ENCODE assay signal across 10 mouse cellular contexts in the genomic region with DNA sequence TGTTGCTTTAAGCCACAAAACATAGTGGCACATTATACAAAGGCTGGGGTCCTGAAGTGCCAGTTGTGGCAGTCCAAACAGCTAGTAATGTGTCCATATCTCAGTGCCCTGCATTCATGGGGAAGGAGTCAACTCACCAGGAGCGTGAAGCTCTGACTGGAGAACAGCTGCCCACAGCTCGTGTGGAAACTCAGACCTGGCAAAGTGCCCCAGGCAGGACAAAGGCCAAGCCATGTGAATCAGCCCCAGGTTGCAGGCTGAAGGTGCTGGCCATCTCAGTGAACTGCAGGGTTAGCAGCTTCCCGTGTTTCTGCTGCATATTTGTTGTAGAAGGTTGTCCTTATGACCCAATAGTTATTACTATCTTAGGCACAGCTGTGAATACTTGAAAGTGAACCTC. TPM values are rescaled to one million over a fixed set of nuclear protein-coding genes. Genes with fewer than 3 reads are reported as not detected.
DNase-seq lines count a peak whose midpoint lies in the region; ATAC-seq and TF ChIP-seq lines count a peak whose summit lies in the region.
"Had no signal": no experiment of that assay in that cellular context is flagged by ENCODE, and none has a peak within 500 bp of the region (broad histone marks: within the 10 kb centered on the region; RNA-seq: fewer than 3 reads in every experiment).

No protein-coding gene starts in this region.

- ATAC-seq in forebrain, embryonic 11.5 days (replicated peaks; ENCODE audit: low FRiP score), result no peak
- ATAC-seq: forebrain, embryonic 15.5 days had no signal

- 80% methylated on average over 3 of the region's 3 CpGs for WGBS in forebrain, embryonic 11.5 days
- WGBS in hindbrain, embryonic 10.5 days, result 72% methylated on average over 3 of the region's 3 CpGs

- no peak overlapping the region for H3K4me2 ChIP-seq in forebrain, embryonic 11.5 days (ENCODE audit: low read depth, low read length, severe bottlenecking)
- H3K4me2 ChIP-seq: forebrain, embryonic 15.5 days had no signal

- no peak overlapping the region for H3K27ac ChIP-seq in gastrocnemius, adult 2 months
- H3K27ac ChIP-seq in forebrain, embryonic 11.5 days (ENCODE audit: low read depth, low read length), result no peak overlapping the region
- no peak overlapping the region for H3K27ac ChIP-seq in hindbrain, embryonic 10.5 days
- H3K27ac ChIP-seq: forebrain, embryonic 15.5 days; layer of hippocampus, adult 2 months had no signal

- no peaks in the 10 kb centered on the region for H3K4me1 ChIP-seq in forebrain, embryonic 11.5 days (replicated peaks; ENCODE audit: control insufficient read depth, insufficient read depth, low read length)
- peaks cover 9% of the 10 kb centered on the region; the same call in 1 of the 2 replicates for H3K4me1 ChIP-seq in hindbrain, embryonic 10.5 days (replicated peaks)

- DNase-seq in left cerebral cortex, postnatal 4 days, result peak; percentile 75
- no peak for DNase-seq in left cerebral cortex, postnatal 14 days (ENCODE audit: low spot score in 2 of 2)
- peak; percentile 59 to 61 for DNase-seq in adrenal gland, adult 18-20 months (ENCODE audit: low spot score in 2 of 2)
- peak; percentile 70 for DNase-seq in gastrocnemius, adult 2 months
- DNase-seq in kidney, postnatal 4 days, result peak; percentile 56 to 70
- no peak for DNase-seq in forebrain, embryonic 11.5 days (ENCODE audit: low spot score)
- DNase-seq in hindbrain, embryonic 10.5 days (ENCODE audit: low spot score), result no peak
- no peak for DNase-seq in spleen, adult 12 weeks (ENCODE audit: low spot score)

- no peaks in the 10 kb centered on the region for H3K36me3 ChIP-seq in forebrain, embryonic 11.5 days (ENCODE audit: control insufficient read depth, insufficient read depth, low read length)
- peaks cover 6% of the 10 kb centered on the region for H3K36me3 ChIP-seq in hindbrain, embryonic 10.5 days
- H3K36me3 ChIP-seq: forebrain, embryonic 15.5 days had no signal

- H3K27me3 ChIP-seq in forebrain, embryonic 11.5 days (ENCODE audit: control insufficient read depth, insufficient read depth, low read length), result no peaks in the 10 kb centered on the region
- H3K27me3 ChIP-seq in hindbrain, embryonic 10.5 days (ENCODE audit: insufficient read depth, poor library complexity, severe bottlenecking), result no peaks in the 10 kb centered on the region
- H3K27me3 ChIP-seq: forebrain, embryonic 15.5 days had no signal

- TF ChIP-seq CTCF in gastrocnemius, adult 2 months (IDR thresholded peaks at IDR 0.05), result no peak

- intact Hi-C loops in left cerebral cortex, postnatal 4 days (cut with DNase I), result no loop called here
- intact Hi-C loops in left cerebral cortex, postnatal 14 days (cut with DNase I), result no loop called here
- intact Hi-C loops in gastrocnemius, adult 2 months (cut with DNase I), result no loop called here

- H3K9ac ChIP-seq in forebrain, embryonic 11.5 days (ENCODE audit: low read length), result no peak overlapping the region
- H3K9ac ChIP-seq: forebrain, embryonic 15.5 days had no signal

- H3K4me3 ChIP-seq in gastrocnemius, adult 2 months, result no peak overlapping the region
- no peak overlapping the region for H3K4me3 ChIP-seq in forebrain, embryonic 11.5 days (ENCODE audit: low read depth, low read length)
- no peak overlapping the region for H3K4me3 ChIP-seq in hindbrain, embryonic 10.5 days
- H3K4me3 ChIP-seq: forebrain, embryonic 15.5 days; layer of hippocampus, adult 2 months had no signal

- no peaks in the 10 kb centered on the region for H3K9me3 ChIP-seq in forebrain, embryonic 11.5 days (ENCODE audit: control insufficient read depth, low read length)
- H3K9me3 ChIP-seq in hindbrain, embryonic 10.5 days, result no peaks in the 10 kb centered on the region
- H3K9me3 ChIP-seq: forebrain, embryonic 15.5 days had no signal

RNA-seq across cellular contexts. Expression of a gene that starts 36.1 kb away (rescaled TPM):
- 10 to 100 TPM; 40.8 to 44.9 TPM for total RNA-seq in left cerebral cortex, postnatal 4 days (2021)
- total RNA-seq in left cerebral cortex, postnatal 14 days (2021), result 10 to 100 TPM; 31.3 to 35.1 TPM
- 10 to 100 TPM; 17.1 to 23.0 TPM for total RNA-seq in adrenal gland, adult 18-20 months (2021)
- 1 to 10 TPM; 5.8 to 6.2 TPM for total RNA-seq in gastrocnemius, adult 2 months (2021)
- 26.2 and 32.7 TPM in 2 replicates for polyA plus RNA-seq in forebrain, embryonic 11.5 days (2014; fragmentation: Nextera tagmentation; extraction: Ambion mirVana)
- polyA plus RNA-seq in hindbrain, embryonic 10.5 days (2016; fragmentation: Nextera tagmentation; extraction: Ambion mirVana), result 29.5 and 29.7 TPM in 2 replicates

RNA-seq across cellular contexts. Expression of a gene that starts 43.3 kb away (rescaled TPM):
- total RNA-seq in left cerebral cortex, postnatal 4 days (2021), result 10 to 100 TPM; 16.6 to 16.8 TPM
- 10 to 100 TPM; 14.3 to 16.9 TPM for total RNA-seq in left cerebral cortex, postnatal 14 days (2021)
- total RNA-seq in adrenal gland, adult 18-20 months (2021), result 10 to 100 TPM; 12.0 to 16.2 TPM
- total RNA-seq in gastrocnemius, adult 2 months (2021), result 1 to 10 TPM; 4.9 to 6.7 TPM
- polyA plus RNA-seq in forebrain, embryonic 11.5 days (2014; fragmentation: Nextera tagmentation; extraction: Ambion mirVana), result 14.2 and 16.1 TPM in 2 replicates
- 18.6 and 22.2 TPM in 2 replicates for polyA plus RNA-seq in hindbrain, embryonic 10.5 days (2016; fragmentation: Nextera tagmentation; extraction: Ambion mirVana)

RNA-seq across cellular contexts. Expression of a gene that starts 50.7 kb away (rescaled TPM):
- 10 to 100 TPM; 57.3 to 60.3 TPM for total RNA-seq in left cerebral cortex, postnatal 4 days (2021)
- 10 to 100 TPM; 36.4 to 42.5 TPM for total RNA-seq in left cerebral cortex, postnatal 14 days (2021)
- 10 to 100 TPM; 48.9 to 51.8 TPM for total RNA-seq in adrenal gland, adult 18-20 months (2021)
- total RNA-seq in gastrocnemius, adult 2 months (2021), result 10 to 100 TPM; 23.6 to 30.8 TPM
- 64.5 and 77.0 TPM in 2 replicates for polyA plus RNA-seq in forebrain, embryonic 11.5 days (2014; fragmentation: Nextera tagmentation; extraction: Ambion mirVana)
- polyA plus RNA-seq in hindbrain, embryonic 10.5 days (2016; fragmentation: Nextera tagmentation; extraction: Ambion mirVana), result 75.3 and 75.4 TPM in 2 replicates

RNA-seq across cellular contexts. Expression of a gene that starts 51.2 kb away (rescaled TPM):
- 10 to 100 TPM; 73.9 to 83.5 TPM for total RNA-seq in left cerebral cortex, postnatal 4 days (2021)
- total RNA-seq in left cerebral cortex, postnatal 14 days (2021), result 10 to 100 TPM; 62.1 to 63.3 TPM
- total RNA-seq in adrenal gland, adult 18-20 months (2021), result 10 to 100 TPM; 50.8 to 51.0 TPM
- 10 to 100 TPM; 13.7 to 14.8 TPM for total RNA-seq in gastrocnemius, adult 2 months (2021)
- 52.3 and 54.7 TPM in 2 replicates for polyA plus RNA-seq in forebrain, embryonic 11.5 days (2014; fragmentation: Nextera tagmentation; extraction: Ambion mirVana)
- polyA plus RNA-seq in hindbrain, embryonic 10.5 days (2016; fragmentation: Nextera tagmentation; extraction: Ambion mirVana), result 45.4 and 53.0 TPM in 2 replicates

Comparison
In these comparisons a context has a peak if more than half of its experiments do, and no peak if none do; other contexts are left out.
1. DNase-seq: peak in left cerebral cortex, postnatal 4 days (single experiment), adrenal gland, adult 18-20 months (2 of 2), gastrocnemius, adult 2 months (single experiment) and kidney, postnatal 4 days (2 of 2); none in left cerebral cortex, postnatal 14 days (0 of 2), forebrain, embryonic 11.5 days (single experiment), hindbrain, embryonic 10.5 days (single experiment) and spleen, adult 12 weeks (single experiment).